Mouse (Mus musculus) G1E (cell line): ENCODE measurements at regions not wholly inside any gene's neighbourhood (a gene's known extent, or its start where the extent isn't known, plus 50 kb on each side); places are given as distances from the start of the nearest gene placed in this dataset.

ENCODE experiments used
- CTCF ChIP-seq: IDR thresholded peaks from 2 replicates; pipeline ENCODE4 v1.5.1; 2012; ENCODE audit warnings: low read depth, low read length, inconsistent platforms, mixed read lengths
- GATA1 ChIP-seq: IDR thresholded peaks from 2 replicates; pipeline ENCODE4 v1.6.1; 2012; ENCODE audit warnings: borderline replicate concordance, low read length, inconsistent platforms, mixed read lengths
- GATA2 ChIP-seq: IDR thresholded peaks from 2 replicates; pipeline ENCODE4 v1.6.1; 2012; ENCODE audit warnings: low read depth, low read length, inconsistent platforms, borderline replicate concordance
- POLR2AphosphoS5 ChIP-seq: IDR thresholded peaks from 2 replicates; pipeline ENCODE4 v1.6.1; 2012; ENCODE audit warnings: low read depth, low read length, inconsistent platforms; ENCODE audit not compliant: insufficient replicate concordance
- TAL1 ChIP-seq: conservative IDR thresholded peaks from 2 replicates; pipeline ENCODE4 v1.6.1; 2012; ENCODE audit warnings: low read depth, low read length, inconsistent platforms, mixed read lengths

- no peak for TF ChIP-seq CTCF
- no peak for TF ChIP-seq GATA1
- no peak for TF ChIP-seq POLR2AphosphoS5
- TF ChIP-seq GATA2: no peak
- TF ChIP-seq TAL1: no peak
Measured at GRCm38 (mm10) chr13:69955503-69955902, 153.3 kb downstream of the Med10 start.
